Mouse (Mus musculus) C2C12 (cell line): ENCODE measurements around the gene Neurl1b.

Source experiments
- CTCF ChIP-seq: IDR thresholded peaks from one replicate; pipeline ENCODE4 v1.5.1; 2011; ENCODE audit not compliant: control insufficient read depth, insufficient read depth, insufficient read length
- FOSL1 ChIP-seq: IDR thresholded peaks from one replicate; pipeline ENCODE4 v1.8.0; 2011; ENCODE audit warnings: mild to moderate bottlenecking, low read length; ENCODE audit not compliant: poor library complexity, insufficient read depth, severe bottlenecking
- MYOD1 ChIP-seq: IDR thresholded peaks from one replicate; pipeline ENCODE4 v1.6.1; 2011; ENCODE audit warnings: low read depth; ENCODE audit not compliant: control insufficient read depth, insufficient read length
- MYOG ChIP-seq: IDR thresholded peaks from one replicate; pipeline ENCODE4 v1.6.1; 2011; ENCODE audit not compliant: control insufficient read depth, insufficient read length; ENCODE audit errors: extremely low read depth
- USF1 ChIP-seq: IDR thresholded peaks from one replicate; pipeline ENCODE4 v1.6.1; 2011; ENCODE audit warnings: low read depth, mild to moderate bottlenecking, control low read depth, moderate library complexity

- TF ChIP-seq CTCF (no peak), MYOD1 (no peak), FOSL1 (no peak), MYOG (no peak), USF1 (no peak)
Observed at GRCm38 (mm10) chr17:26388106-26388505, 26.5 kb upstream of the Neurl1b start.
